Mouse (Mus musculus): ENCODE data around the gene Mbtd1.

Gene Mbtd1

GRCm38 (mm10) chr11:93944986-93945385 is 59.3 kb downstream of the Mbtd1 start:
- DNase-seq (ENCODE audit: extremely low read depth, insufficient read length, low spot score) = no peak

- no peak for DNase-seq (ENCODE audit: extremely low read depth, insufficient read length, low spot score)
Observed at GRCm38 (mm10) chr11:93948887-93949567, 63.4 kb downstream of the Mbtd1 start.

GRCm38 (mm10) chr11:93950045-93950444 is 64.4 kb downstream of the Mbtd1 start:
- DNase-seq (ENCODE audit: extremely low read depth, insufficient read length, low spot score) = no peak

GRCm38 (mm10) chr11:93952376-93952775 is 66.7 kb downstream of the Mbtd1 start:
- DNase-seq (ENCODE audit: extremely low read depth, insufficient read length, low spot score) = no peak

- no peak for DNase-seq (ENCODE audit: extremely low read depth, insufficient read length, low spot score)
Observed at GRCm38 (mm10) chr11:93954738-93955255, 69.1 kb downstream of the Mbtd1 start.

GRCm38 (mm10) chr11:93955256-93956150 is 69.9 kb downstream of the Mbtd1 start:
- DNase-seq (ENCODE audit: extremely low read depth, insufficient read length, low spot score) = peak; percentile 97

- no peak for DNase-seq (ENCODE audit: extremely low read depth, insufficient read length, low spot score)
Observed at GRCm38 (mm10) chr11:93956159-93956558, 70.5 kb downstream of the Mbtd1 start, which contains the start of gene Nme2. TSS of gene Nme2 (minus strand) at chr11:93956259.

- no peak for DNase-seq (ENCODE audit: extremely low read depth, insufficient read length, low spot score)
Observed at GRCm38 (mm10) chr11:93957031-93957555, 71.4 kb downstream of the Mbtd1 start.

- no peak for DNase-seq (ENCODE audit: extremely low read depth, insufficient read length, low spot score)
Observed at GRCm38 (mm10) chr11:93957746-93958145, 72.1 kb downstream of the Mbtd1 start.

GRCm38 (mm10) chr11:93961482-93961881 is 75.8 kb downstream of the Mbtd1 start:
- no peak for DNase-seq (ENCODE audit: extremely low read depth, insufficient read length, low spot score)

GRCm38 (mm10) chr11:93963013-93963412 is 77.4 kb downstream of the Mbtd1 start:
- no peak for DNase-seq (ENCODE audit: extremely low read depth, insufficient read length, low spot score)

GRCm38 (mm10) chr11:93965391-93965790 is 79.7 kb downstream of the Mbtd1 start:
- no peak for DNase-seq (ENCODE audit: extremely low read depth, insufficient read length, low spot score)

- DNase-seq (ENCODE audit: extremely low read depth, insufficient read length, low spot score) = no peak
Observed at GRCm38 (mm10) chr11:93967381-93967780, 81.7 kb downstream of the Mbtd1 start.

GRCm38 (mm10) chr11:93968005-93968847 is 82.6 kb downstream of the Mbtd1 start, which contains the start of the genes Gm20390 and Nme1:
TSS of gene Gm20390 (minus strand) at chr11:93968293.
TSS of gene Nme1 (minus strand) at chr11:93968521.
- DNase-seq (ENCODE audit: extremely low read depth, insufficient read length, low spot score) = peak; percentile 93

- no peak for DNase-seq (ENCODE audit: extremely low read depth, insufficient read length, low spot score)
Observed at GRCm38 (mm10) chr11:93968848-93969128, 83.1 kb downstream of the Mbtd1 start.

- no peak for DNase-seq (ENCODE audit: extremely low read depth, insufficient read length, low spot score)
Observed at GRCm38 (mm10) chr11:93969171-93969570, 83.5 kb downstream of the Mbtd1 start.

GRCm38 (mm10) chr11:93969799-93970198 is 84.1 kb downstream of the Mbtd1 start:
- DNase-seq (ENCODE audit: extremely low read depth, insufficient read length, low spot score) = no peak

- DNase-seq (ENCODE audit: extremely low read depth, insufficient read length, low spot score) = no peak
Observed at GRCm38 (mm10) chr11:93972951-93973350, 87.3 kb downstream of the Mbtd1 start.

GRCm38 (mm10) chr11:93979502-93980049 is 93.9 kb downstream of the Mbtd1 start:
- DNase-seq (ENCODE audit: extremely low read depth, insufficient read length, low spot score) = no peak

- no peak for DNase-seq (ENCODE audit: extremely low read depth, insufficient read length, low spot score)
Observed at GRCm38 (mm10) chr11:93984619-93985018, 99.0 kb downstream of the Mbtd1 start.
